Mouse (Mus musculus) MEL (cell line): Measurements from ENCODE around the gene Bbs9.
A peak's percentile ranks its signal among the peaks of the same experiment; 100 is the strongest.

ENCODE experiments used
- CTCF ChIP-seq, 3 experiments: IDR thresholded peaks in 2 of 3; conservative IDR thresholded peaks in 1 of 3; 2 replicates each; pipeline ENCODE4 v1.5.1; 2011 to 2012; ENCODE audit warnings: low read length in 3 of 3, low read depth in 2 of 3, mild to moderate bottlenecking in 2 of 3, improper control_type of control experiment in 1 of 3, inconsistent platforms in 1 of 3, mixed read lengths in 1 of 3, moderate library complexity in 1 of 3; ENCODE audit not compliant: control insufficient read depth in 1 of 3, insufficient read depth in 1 of 3, poor library complexity in 1 of 3, severe bottlenecking in 1 of 3
- E2F4 ChIP-seq: IDR thresholded peaks from 2 replicates; pipeline ENCODE4 v1.6.1; 2011; ENCODE audit warnings: low read depth, low read length, improper control_type of control experiment, borderline replicate concordance
- POLR2A ChIP-seq, 2 experiments: IDR thresholded peaks; 2 replicates each; pipeline ENCODE4 v1.6.1; 2011 to 2012; ENCODE audit warnings: low read length in 2 of 2, mild to moderate bottlenecking in 2 of 2, control low read depth in 1 of 2, improper control_type of control experiment in 1 of 2, low read depth in 1 of 2, moderate library complexity in 1 of 2; ENCODE audit not compliant: control insufficient read depth in 1 of 2, insufficient read depth in 1 of 2, poor library complexity in 1 of 2
- RAD21 ChIP-seq: IDR thresholded peaks from 2 replicates; pipeline ENCODE4 v1.6.1; 2011; ENCODE audit warnings: mild to moderate bottlenecking, low read depth, low read length, improper control_type of control experiment
- SMC3 ChIP-seq: IDR thresholded peaks from 2 replicates; pipeline ENCODE4 v1.6.1; 2011; ENCODE audit warnings: low read depth, low read length, improper control_type of control experiment
- TCF12 ChIP-seq: IDR thresholded peaks from 2 replicates; pipeline ENCODE4 v1.6.1; 2014; ENCODE audit warnings: low read depth, mild to moderate bottlenecking, inconsistent platforms, low read length, improper control_type of control experiment, moderate library complexity
- USF1 ChIP-seq: IDR thresholded peaks from 2 replicates; pipeline ENCODE4 v1.6.1; 2014; ENCODE audit warnings: low read depth, mild to moderate bottlenecking, inconsistent platforms, low read length, improper control_type of control experiment, moderate library complexity
- ZMIZ1 ChIP-seq: IDR thresholded peaks from 2 replicates; pipeline ENCODE4 v1.6.1; 2012; ENCODE audit warnings: low read depth, mild to moderate bottlenecking, inconsistent platforms, low read length, improper control_type of control experiment, moderate library complexity

DNA sequence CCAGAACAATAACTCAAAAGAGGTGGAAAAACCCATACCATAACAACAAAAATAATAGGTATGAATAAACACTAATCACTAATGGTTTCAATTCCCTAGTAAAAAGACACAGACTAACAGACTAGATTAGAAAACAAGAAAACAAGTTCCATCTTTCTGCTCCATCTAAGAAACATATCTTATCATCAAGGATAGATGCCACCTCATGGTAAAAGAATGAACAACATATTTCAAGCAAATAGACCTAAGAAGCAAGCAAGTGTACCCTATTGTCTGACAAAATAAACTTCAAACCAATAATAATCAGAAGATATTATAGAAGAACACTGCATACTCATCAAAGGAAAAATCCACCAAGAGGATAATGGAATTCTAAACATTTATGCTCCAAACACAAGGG lies 441.3 kb downstream of the Bbs9 start:
- no peak for TF ChIP-seq USF1
- TF ChIP-seq CTCF (IDR thresholded peaks at IDR 0.05 in 2 of 3, conservative IDR thresholded peaks at IDR 0.05 in 1 of 3; ENCODE audit: control insufficient read depth in 1 of 3, insufficient read depth in 1 of 3, low read depth in 2 of 3, low read length in 3 of 3, poor library complexity in 1 of 3, severe bottlenecking in 1 of 3) = peak in 1 of 3 experiments; percentile 44; a peak in 2 of 6 replicates
- TF ChIP-seq TCF12 = no peak
- TF ChIP-seq RAD21 = peak; percentile 41
- TF ChIP-seq ZMIZ1 = no peak
- no peak for TF ChIP-seq POLR2A (IDR thresholded peaks at IDR 0.05; ENCODE audit: control insufficient read depth in 1 of 2, insufficient read depth in 1 of 2, low read depth in 1 of 2, low read length in 2 of 2, poor library complexity in 1 of 2)
- TF ChIP-seq E2F4 = no peak
- peak; percentile 75 for TF ChIP-seq SMC3
